Mouse (Mus musculus): ENCODE data around the gene Gjc2. TPM values are rescaled to one million over a fixed set of nuclear protein-coding genes. Genes with fewer than 3 reads are reported as not detected.
A peak's percentile ranks its signal among the peaks of the same experiment; 100 is the strongest.

Gene Gjc2
- polyA plus RNA-seq, 1 experiment = 2.7 TPM

GRCm38 (mm10) chr11:59141772-59142370 is 41.1 kb downstream of the Gjc2 start:
- no peaks in the 10 kb centered on the region for H3K27me3 ChIP-seq (ENCODE audit: control insufficient read depth, insufficient read depth, low read length)
- no peak for TF ChIP-seq CTCF (IDR thresholded peaks at IDR 0.05; ENCODE audit: control insufficient read depth, insufficient read depth, insufficient replicate concordance, low read depth, low read length)
- no peak for TF ChIP-seq POLR2A (IDR thresholded peaks at IDR 0.05; ENCODE audit: control insufficient read depth, low read depth, low read length)
- H3K4me3 ChIP-seq (ENCODE audit: control insufficient read depth, low read depth, low read length) = no peak overlapping the region; the same call in 1 of the 2 replicates
- peaks cover 2% of the 10 kb centered on the region; the same call in 1 of the 2 replicates for H3K4me1 ChIP-seq (ENCODE audit: control insufficient read depth, insufficient read depth, low read length)
- H3K36me3 ChIP-seq (ENCODE audit: control insufficient read depth, insufficient read depth, low read length) = no peaks in the 10 kb centered on the region
- H3K27ac ChIP-seq (ENCODE audit: control insufficient read depth, insufficient read depth, low read depth, low read length) = no peak overlapping the region

GRCm38 (mm10) chr11:59138537-59139486 is 44.2 kb downstream of the Gjc2 start:
- Histone ChIP-seq H3K36me3 (ENCODE audit: control insufficient read depth, insufficient read depth, low read length) (no peaks in the 10 kb centered on the region), H3K4me3 (ENCODE audit: control insufficient read depth, low read depth, low read length) (no peak overlapping the region), H3K4me1 (ENCODE audit: control insufficient read depth, insufficient read depth, low read length) (peaks cover 18% of the 10 kb centered on the region), H3K27ac (ENCODE audit: control insufficient read depth, insufficient read depth, low read depth, low read length) (no peak overlapping the region), H3K27me3 (ENCODE audit: control insufficient read depth, insufficient read depth, low read length) (no peaks in the 10 kb centered on the region)
- no peak for TF ChIP-seq CTCF (IDR thresholded peaks at IDR 0.05; ENCODE audit: control insufficient read depth, insufficient read depth, insufficient replicate concordance, low read depth, low read length)
- no peak for TF ChIP-seq POLR2A (IDR thresholded peaks at IDR 0.05; ENCODE audit: control insufficient read depth, low read depth, low read length)

DNA sequence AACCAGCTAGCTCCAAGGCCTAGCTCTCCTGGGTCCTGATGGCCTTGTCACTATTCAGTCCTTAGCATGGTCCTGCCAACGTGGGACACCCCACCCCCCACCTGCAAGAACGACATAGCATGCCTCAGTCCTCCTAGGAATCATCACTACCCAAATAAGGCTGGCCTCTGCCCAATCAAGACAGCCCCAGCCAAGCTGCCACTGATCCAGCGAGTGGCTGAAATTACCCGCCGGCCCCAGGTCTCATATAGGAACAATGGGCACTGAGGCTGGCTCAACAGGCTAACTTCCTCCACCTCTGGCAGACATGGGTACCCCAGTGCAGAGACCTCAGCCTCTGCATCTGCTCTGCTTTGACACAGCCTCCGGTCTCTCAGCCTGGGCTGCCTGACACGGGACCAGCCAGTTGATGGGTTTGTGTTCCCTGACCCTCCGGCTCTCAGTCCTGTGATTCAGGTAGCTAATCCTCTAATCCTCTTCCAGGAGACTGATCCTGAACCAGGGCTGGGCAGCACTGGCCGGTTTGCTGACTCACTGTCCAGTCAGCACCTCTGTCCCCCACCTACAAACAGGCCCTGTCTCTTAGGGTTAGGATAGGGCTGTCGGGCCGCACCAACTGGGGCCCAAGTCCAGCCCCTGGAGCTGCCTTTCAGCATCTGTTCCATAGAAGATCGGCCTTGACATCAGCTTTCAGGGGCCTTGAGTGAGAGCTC is 45.9 kb downstream of the Gjc2 start:
- Histone ChIP-seq H3K36me3 (ENCODE audit: control insufficient read depth, insufficient read depth, low read length) (no peaks in the 10 kb centered on the region), H3K4me3 (ENCODE audit: control insufficient read depth, low read depth, low read length) (no peak overlapping the region), H3K27me3 (ENCODE audit: control insufficient read depth, insufficient read depth, low read length) (no peaks in the 10 kb centered on the region), H3K4me1 (ENCODE audit: control insufficient read depth, insufficient read depth, low read length) (peaks cover 18% of the 10 kb centered on the region), H3K27ac (ENCODE audit: control insufficient read depth, insufficient read depth, low read depth, low read length) (no peak overlapping the region)
- TF ChIP-seq CTCF (IDR thresholded peaks at IDR 0.05; ENCODE audit: control insufficient read depth, insufficient read depth, insufficient replicate concordance, low read depth, low read length) (no peak), POLR2A (IDR thresholded peaks at IDR 0.05; ENCODE audit: control insufficient read depth, low read depth, low read length) (no peak)

DNA sequence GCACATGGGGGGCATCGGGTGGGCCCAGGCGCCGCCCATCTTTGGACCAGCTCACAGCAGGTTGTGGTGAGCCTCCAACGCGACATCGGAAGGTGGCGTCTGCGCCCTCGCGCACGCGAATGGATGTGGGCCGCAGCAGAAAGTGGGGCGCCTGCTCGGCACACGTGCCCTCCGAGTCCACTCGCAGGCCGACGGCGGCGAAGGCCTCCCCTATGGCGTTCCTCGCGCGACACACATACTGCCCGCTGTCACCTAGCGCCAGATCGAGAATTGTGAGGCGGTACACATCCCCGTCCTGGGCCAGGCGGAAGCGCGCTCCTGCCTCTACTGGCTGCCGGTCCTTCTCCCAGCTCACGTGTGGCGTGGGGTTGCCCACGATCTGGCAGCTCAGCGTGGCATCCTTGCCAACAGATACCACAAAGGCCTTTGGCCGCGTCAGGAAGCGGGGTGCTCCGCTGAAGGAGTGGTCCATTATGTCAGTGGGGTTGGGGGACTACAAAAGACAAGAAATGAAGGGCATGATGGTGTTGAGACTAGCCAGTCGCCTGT is 47.0 kb downstream of the Gjc2 start, which contains the start of gene Obscn:
Gene Obscn (minus strand): TSS at position 499 of the 549 bp plus-strand sequence.
- H3K27me3 ChIP-seq (ENCODE audit: control insufficient read depth, insufficient read depth, low read length) = no peaks in the 10 kb centered on the region

DNA sequence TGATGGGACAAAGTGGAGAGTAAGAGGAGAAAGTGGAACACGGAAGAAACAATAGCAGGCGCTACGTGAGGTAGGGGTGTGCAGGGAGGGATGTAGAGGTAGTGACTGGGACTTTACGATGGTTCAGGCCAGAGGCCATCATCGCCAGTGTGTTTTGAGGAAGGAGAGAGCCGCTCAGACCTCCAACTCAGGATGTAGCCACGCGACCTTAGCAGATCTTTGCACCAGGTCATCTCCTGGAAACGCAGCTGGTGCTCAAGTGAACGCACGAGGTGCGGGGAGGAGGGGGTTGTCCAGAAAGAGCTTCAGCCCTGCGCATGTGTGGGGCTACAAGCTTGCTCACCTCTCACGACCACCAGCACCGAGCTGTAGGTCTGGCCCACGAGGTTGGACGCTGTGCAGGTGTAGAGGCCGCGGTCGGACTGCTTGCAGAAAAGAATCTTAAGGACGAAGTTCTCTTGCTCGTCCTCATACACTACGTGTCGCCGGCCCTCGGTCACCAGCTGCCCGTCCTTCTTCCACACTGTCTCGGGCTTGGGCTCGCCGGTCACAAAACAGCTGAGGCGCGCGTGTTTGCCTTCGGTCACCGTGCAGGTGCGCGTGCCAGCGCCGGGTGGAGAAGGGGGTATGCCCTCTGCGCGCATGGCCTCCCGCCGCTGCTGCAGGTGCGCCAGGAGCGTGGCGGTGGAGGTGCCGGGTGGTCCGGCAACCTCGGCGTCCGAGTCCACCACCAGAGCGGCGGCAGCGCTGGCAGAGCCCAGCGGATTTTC is 47.8 kb downstream of the Gjc2 start:
- Histone ChIP-seq H3K27me3 (ENCODE audit: control insufficient read depth, insufficient read depth, low read length) (no peaks in the 10 kb centered on the region), H3K27ac (ENCODE audit: control insufficient read depth, insufficient read depth, low read depth, low read length) (no peak overlapping the region), H3K4me3 (ENCODE audit: control insufficient read depth, low read depth, low read length) (peak overlapping the region; percentile 56), H3K4me1 (ENCODE audit: control insufficient read depth, insufficient read depth, low read length) (peaks cover 16% of the 10 kb centered on the region), H3K36me3 (ENCODE audit: control insufficient read depth, insufficient read depth, low read length) (no peaks in the 10 kb centered on the region)
- no peak for TF ChIP-seq POLR2A (IDR thresholded peaks at IDR 0.05; ENCODE audit: control insufficient read depth, low read depth, low read length)
- TF ChIP-seq CTCF (IDR thresholded peaks at IDR 0.05; ENCODE audit: control insufficient read depth, insufficient read depth, insufficient replicate concordance, low read depth, low read length) = no peak

More for the DNA sequence above, 47.0 kb downstream of the Gjc2 start, which contains the start of gene Obscn:
- Histone ChIP-seq H3K4me3 (ENCODE audit: control insufficient read depth, low read depth, low read length) (peak within 1 kb of the TSS; percentile 56), H3K4me1 (ENCODE audit: control insufficient read depth, insufficient read depth, low read length) (peaks cover 16% of the 10 kb centered on the region), H3K36me3 (ENCODE audit: control insufficient read depth, insufficient read depth, low read length) (no peaks in the 10 kb centered on the region), H3K27ac (ENCODE audit: control insufficient read depth, insufficient read depth, low read depth, low read length) (no peak within 1 kb of the TSS)
- TF ChIP-seq CTCF (IDR thresholded peaks at IDR 0.05; ENCODE audit: control insufficient read depth, insufficient read depth, insufficient replicate concordance, low read depth, low read length) (no peak), POLR2A (IDR thresholded peaks at IDR 0.05; ENCODE audit: control insufficient read depth, low read depth, low read length) (no peak)

DNA sequence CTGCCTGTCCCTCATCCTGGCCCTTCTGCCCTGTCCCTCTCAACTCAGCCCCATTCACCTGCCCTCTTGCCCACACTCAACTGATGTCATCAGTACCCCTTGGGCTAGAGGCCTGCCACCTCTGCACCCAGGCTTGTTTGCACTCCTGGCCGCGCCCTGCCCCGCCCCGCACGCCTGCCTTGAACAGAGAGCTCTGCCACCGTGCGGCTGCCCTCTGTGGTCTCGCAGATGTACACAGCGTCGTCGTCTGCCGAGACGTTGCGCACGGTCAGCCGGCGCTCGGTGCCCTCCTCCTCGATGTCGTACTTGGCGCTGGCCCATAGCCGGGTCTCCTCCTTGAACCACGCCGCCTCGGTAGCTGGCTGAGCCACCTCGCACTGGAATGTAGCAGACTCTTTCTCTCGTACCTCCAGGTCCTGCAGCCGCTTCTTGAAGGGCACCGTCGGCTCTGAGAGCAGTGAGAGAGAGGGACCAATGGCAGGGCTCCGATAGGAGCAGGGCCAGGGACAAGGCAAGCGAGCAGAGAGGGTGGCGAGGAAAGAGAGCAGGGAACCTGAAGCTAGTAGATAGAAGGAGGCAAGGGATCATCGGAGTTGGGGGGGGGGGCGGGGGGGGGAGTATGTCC is 48.5 kb downstream of the Gjc2 start:
- Histone ChIP-seq H3K27me3 (ENCODE audit: control insufficient read depth, insufficient read depth, low read length) (no peaks in the 10 kb centered on the region), H3K27ac (ENCODE audit: control insufficient read depth, insufficient read depth, low read depth, low read length) (no peak overlapping the region), H3K4me1 (ENCODE audit: control insufficient read depth, insufficient read depth, low read length) (peaks cover 16% of the 10 kb centered on the region), H3K4me3 (ENCODE audit: control insufficient read depth, low read depth, low read length) (peak overlapping the region; percentile 19), H3K36me3 (ENCODE audit: control insufficient read depth, insufficient read depth, low read length) (no peaks in the 10 kb centered on the region)
- TF ChIP-seq POLR2A (IDR thresholded peaks at IDR 0.05; ENCODE audit: control insufficient read depth, low read depth, low read length) = no peak
- no peak for TF ChIP-seq CTCF (IDR thresholded peaks at IDR 0.05; ENCODE audit: control insufficient read depth, insufficient read depth, insufficient replicate concordance, low read depth, low read length)

Data from testis, adult 2 months (tissue).